Mouse (Mus musculus): ENCODE data around the gene Ccr7.
A peak's percentile ranks its signal among the peaks of the same experiment; 100 is the strongest.

Gene Ccr7

GRCm38 (mm10) chr11:99117907-99118306, 37.0 kb downstream of the Ccr7 start:
- no peak for DNase-seq (ENCODE audit: low spot score in 2 of 2)

- no peak for DNase-seq (ENCODE audit: low spot score in 2 of 2)
Measured at GRCm38 (mm10) chr11:99115940-99116339, 38.9 kb downstream of the Ccr7 start.

- no peak for DNase-seq (ENCODE audit: low spot score in 2 of 2)
Measured at GRCm38 (mm10) chr11:99113111-99113510, 41.8 kb downstream of the Ccr7 start.

GRCm38 (mm10) chr11:99112700-99113099, 42.2 kb downstream of the Ccr7 start:
- no peak for DNase-seq (ENCODE audit: low spot score in 2 of 2)

- no peak for DNase-seq (ENCODE audit: low spot score in 2 of 2)
Measured at GRCm38 (mm10) chr11:99111631-99112030, 43.2 kb downstream of the Ccr7 start.

GRCm38 (mm10) chr11:99111155-99111554, 43.7 kb downstream of the Ccr7 start:
- DNase-seq (ENCODE audit: low spot score in 2 of 2), result peak; percentile 33 to 80

GRCm38 (mm10) chr11:99110370-99111110, 44.3 kb downstream of the Ccr7 start:
- DNase-seq (ENCODE audit: low spot score in 2 of 2), result no peak

- no peak for DNase-seq (ENCODE audit: low spot score in 2 of 2)
Measured at GRCm38 (mm10) chr11:99108296-99108695, 46.6 kb downstream of the Ccr7 start.

- DNase-seq (ENCODE audit: low spot score in 2 of 2), result no peak
Measured at GRCm38 (mm10) chr11:99105981-99106726, 48.7 kb downstream of the Ccr7 start.

- DNase-seq (ENCODE audit: low spot score in 2 of 2), result no peak
Measured at GRCm38 (mm10) chr11:99104609-99105410, 50.1 kb downstream of the Ccr7 start.

GRCm38 (mm10) chr11:99102575-99103270, 52.2 kb downstream of the Ccr7 start:
- DNase-seq (ENCODE audit: low spot score in 2 of 2), result no peak

- DNase-seq (ENCODE audit: low spot score in 2 of 2), result no peak
Measured at GRCm38 (mm10) chr11:99101693-99102092, 53.2 kb downstream of the Ccr7 start.

GRCm38 (mm10) chr11:99100215-99100614, 54.7 kb downstream of the Ccr7 start:
- DNase-seq (ENCODE audit: low spot score in 2 of 2), result no peak

- no peak for DNase-seq (ENCODE audit: low spot score in 2 of 2)
Measured at GRCm38 (mm10) chr11:99099516-99099915, 55.4 kb downstream of the Ccr7 start.

GRCm38 (mm10) chr11:99098924-99099323, 56.0 kb downstream of the Ccr7 start:
- no peak for DNase-seq (ENCODE audit: low spot score in 2 of 2)

GRCm38 (mm10) chr11:99096996-99097774, 57.7 kb downstream of the Ccr7 start:
- DNase-seq (ENCODE audit: low spot score in 2 of 2), result no peak

GRCm38 (mm10) chr11:99096417-99096816, 58.5 kb downstream of the Ccr7 start:
- no peak for DNase-seq (ENCODE audit: low spot score in 2 of 2)

- no peak for DNase-seq (ENCODE audit: low spot score in 2 of 2)
Measured at GRCm38 (mm10) chr11:99095759-99096158, 59.1 kb downstream of the Ccr7 start.

GRCm38 (mm10) chr11:99094911-99095676, 59.8 kb downstream of the Ccr7 start:
- no peak for DNase-seq (ENCODE audit: low spot score in 2 of 2)
